Mouse (Mus musculus) myocyte (in vitro differentiated cells): ENCODE data around the gene Cfap206.

Source experiments
- MYOD1 ChIP-seq, 3 experiments: IDR thresholded peaks; one replicate each; pipeline ENCODE4 v1.6.1; 2011; ENCODE audit warnings: control low read depth in 2 of 3, low read depth in 2 of 3, mild to moderate bottlenecking in 2 of 3, moderate library complexity in 1 of 3; ENCODE audit not compliant: insufficient read length in 2 of 3, control insufficient read depth in 1 of 3
- POLR2A ChIP-seq: IDR thresholded peaks from one replicate; pipeline ENCODE4 v1.6.1; 2011; ENCODE audit warnings: low read depth, mild to moderate bottlenecking, control low read depth, moderate library complexity; ENCODE audit not compliant: insufficient read length
- POLR2AphosphoS2 ChIP-seq: IDR thresholded peaks from one replicate; pipeline ENCODE4 v1.6.1; 2011; ENCODE audit warnings: low read depth, control low read depth; ENCODE audit not compliant: insufficient read length
- SRF ChIP-seq: IDR thresholded peaks from one replicate; pipeline ENCODE4 v1.6.1; 2011; ENCODE audit warnings: low read depth; ENCODE audit not compliant: control insufficient read depth, insufficient read length
- TCF12 ChIP-seq: IDR thresholded peaks from one replicate; pipeline ENCODE4 v1.6.1; 2011; ENCODE audit warnings: mild to moderate bottlenecking, control low read depth; ENCODE audit not compliant: poor library complexity, insufficient read depth, severe bottlenecking

GRCm38 (mm10) chr4:34653179-34653578, 76.8 kb downstream of the Cfap206 start:
- TF ChIP-seq POLR2AphosphoS2 (no peak), SRF (no peak), MYOD1 (IDR thresholded peaks at IDR 0.05; ENCODE audit: control insufficient read depth in 1 of 3, insufficient read length in 2 of 3, low read depth in 2 of 3) (no peak), POLR2A (no peak), TCF12 (no peak)
